Mouse (Mus musculus): Measurements from ENCODE around the gene Idh3a. TPM values are rescaled to one million over a fixed set of nuclear protein-coding genes. Genes with fewer than 3 reads are reported as not detected.
"Not testable (repeated sequence)": the region's sequence is repeated elsewhere in the genome, so short reads cannot be mapped to it uniquely, and the experiment has no call there.

Gene Idh3a
- total and polyA plus RNA-seq, 2 experiments from 2014 or later: 94.2 to 208 TPM

GRCm38 (mm10) chr9:54585839-54586198, 315 bp upstream of the Idh3a start:
- Histone ChIP-seq H3K27ac (no peak overlapping the region), H3K4me1 (ENCODE audit: insufficient read depth, low read length) (no peaks in the 10 kb centered on the region; the same call in 1 of the 2 replicates), H3K4me2 (ENCODE audit: low read depth, low read length) (peak overlapping the region; percentile 83), H3K27me3 (ENCODE audit: insufficient read depth, low read length) (no peaks in the 10 kb centered on the region), H3K36me3 (ENCODE audit: insufficient read depth, low read length) (no peaks in the 10 kb centered on the region), H3K9me3 (ENCODE audit: low read length) (no peaks in the 10 kb centered on the region), H3K9ac (replicated peaks; ENCODE audit: low read length) (no peak overlapping the region), H3K4me3 (ENCODE audit: low read length) (peak overlapping the region; percentile 86)
- ATAC-seq: peak; percentile 22
- 32% methylated on average over 5 of the region's 5 CpGs for WGBS
- no peak for DNase-seq (ENCODE audit: low spot score)
- TF ChIP-seq CTCF (IDR thresholded peaks at IDR 0.05; ENCODE audit: low read depth): no peak

DNA sequence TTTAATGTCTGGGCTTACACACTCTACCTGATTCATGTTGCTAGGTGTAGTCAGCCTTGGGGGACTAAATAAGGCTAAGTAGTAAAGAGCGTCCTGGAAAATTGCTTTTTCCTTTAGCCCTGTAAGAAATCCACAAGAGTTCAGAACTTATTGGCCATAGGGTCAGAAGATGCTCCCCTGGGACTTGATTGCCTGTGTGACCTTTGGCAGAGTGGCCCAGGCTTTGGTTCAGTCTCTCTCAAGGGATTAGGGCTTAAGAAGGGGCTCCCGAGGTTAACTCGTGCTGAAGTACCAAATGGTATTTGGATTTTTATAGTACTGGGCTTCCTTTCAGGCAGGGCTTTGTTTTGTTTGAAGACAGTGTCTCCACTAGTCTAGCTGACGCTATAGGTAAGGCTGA, 1.7 kb downstream of the Idh3a start:
- DNase-seq (ENCODE audit: low spot score): no peak
- H3K36me3 ChIP-seq (ENCODE audit: insufficient read depth, low read length): peaks cover 4% of the 10 kb centered on the region; the same call in 1 of the 2 replicates
- no peak overlapping the region for H3K27ac ChIP-seq
- peak overlapping the region; percentile 83 for H3K4me2 ChIP-seq (ENCODE audit: low read depth, low read length)
- no peak for ATAC-seq
- H3K9me3 ChIP-seq (ENCODE audit: low read length): no peaks in the 10 kb centered on the region
- H3K27me3 ChIP-seq (ENCODE audit: insufficient read depth, low read length): no peaks in the 10 kb centered on the region
- no peak for TF ChIP-seq CTCF (IDR thresholded peaks at IDR 0.05; ENCODE audit: low read depth)
- peak overlapping the region; percentile 79; the same call in 1 of the 2 replicates for H3K9ac ChIP-seq (replicated peaks; ENCODE audit: low read length)
- H3K4me1 ChIP-seq (ENCODE audit: insufficient read depth, low read length): no peaks in the 10 kb centered on the region; the same call in 1 of the 2 replicates
- 72% methylated on average over 4 of the region's 4 CpGs for WGBS
- 0 out of 2 replicates have a peak overlapping the region, but pooled peaks have one; percentile 86 for H3K4me3 ChIP-seq (ENCODE audit: low read length)

GRCm38 (mm10) chr9:54593652-54594051, 7.5 kb downstream of the Idh3a start:
- DNase-seq (ENCODE audit: low spot score); H3K9ac ChIP-seq (replicated peaks; ENCODE audit: low read length); H3K4me1 ChIP-seq (ENCODE audit: insufficient read depth, low read length); H3K4me3 ChIP-seq (ENCODE audit: low read length); H3K27me3 ChIP-seq (ENCODE audit: insufficient read depth, low read length); H3K4me2 ChIP-seq (ENCODE audit: low read depth, low read length); ATAC-seq; H3K9me3 ChIP-seq (ENCODE audit: low read length); H3K27ac ChIP-seq: not testable (repeated sequence)
- 75% methylated on average over 4 of the region's 4 CpGs for WGBS
- H3K36me3 ChIP-seq (ENCODE audit: insufficient read depth, low read length): peaks cover 51% of the 10 kb centered on the region

GRCm38 (mm10) chr9:54596752-54597465, 10.8 kb downstream of the Idh3a start:
- Histone ChIP-seq H3K27me3 (ENCODE audit: insufficient read depth, low read length) (no peaks in the 10 kb centered on the region), H3K4me1 (ENCODE audit: insufficient read depth, low read length) (no peaks in the 10 kb centered on the region), H3K4me2 (ENCODE audit: low read depth, low read length) (no peak overlapping the region), H3K9me3 (ENCODE audit: low read length) (no peaks in the 10 kb centered on the region), H3K27ac (no peak overlapping the region), H3K4me3 (ENCODE audit: low read length) (no peak overlapping the region), H3K36me3 (ENCODE audit: insufficient read depth, low read length) (peaks cover 78% of the 10 kb centered on the region), H3K9ac (replicated peaks; ENCODE audit: low read length) (no peak overlapping the region)
- ATAC-seq (no peak), DNase-seq (ENCODE audit: low spot score) (no peak)
- WGBS: 95% methylated on average over 15 of the region's 15 CpGs
- TF ChIP-seq CTCF (IDR thresholded peaks at IDR 0.05; ENCODE audit: low read depth): no peak

- no peak for DNase-seq (ENCODE audit: low spot score)
- H3K9me3 ChIP-seq (ENCODE audit: low read length): no peaks in the 10 kb centered on the region
- H3K27ac ChIP-seq: no peak overlapping the region
- peaks cover 58% of the 10 kb centered on the region for H3K36me3 ChIP-seq (ENCODE audit: insufficient read depth, low read length)
- no peak for ATAC-seq
- no peak overlapping the region for H3K4me2 ChIP-seq (ENCODE audit: low read depth, low read length)
- 69% methylated on average over 2 of the region's 2 CpGs for WGBS
- no peaks in the 10 kb centered on the region for H3K4me1 ChIP-seq (ENCODE audit: insufficient read depth, low read length)
- no peak overlapping the region for H3K4me3 ChIP-seq (ENCODE audit: low read length)
- no peak for TF ChIP-seq CTCF (IDR thresholded peaks at IDR 0.05; ENCODE audit: low read depth)
- H3K27me3 ChIP-seq (ENCODE audit: insufficient read depth, low read length): no peaks in the 10 kb centered on the region
- no peak overlapping the region for H3K9ac ChIP-seq (replicated peaks; ENCODE audit: low read length)
Measured at GRCm38 (mm10) chr9:54602386-54602785, 16.3 kb downstream of the Idh3a start.

- Histone ChIP-seq H3K4me3 (ENCODE audit: low read length) (no peak overlapping the region), H3K9ac (replicated peaks; ENCODE audit: low read length) (no peak overlapping the region), H3K9me3 (ENCODE audit: low read length) (no peaks in the 10 kb centered on the region), H3K4me1 (ENCODE audit: insufficient read depth, low read length) (no peaks in the 10 kb centered on the region), H3K4me2 (ENCODE audit: low read depth, low read length) (no peak overlapping the region), H3K36me3 (ENCODE audit: insufficient read depth, low read length) (peaks cover 53% of the 10 kb centered on the region), H3K27ac (no peak overlapping the region), H3K27me3 (ENCODE audit: insufficient read depth, low read length) (no peaks in the 10 kb centered on the region)
- DNase-seq (ENCODE audit: low spot score) (no peak), ATAC-seq (no peak)
- WGBS: 81% methylated on average over 7 of the region's 7 CpGs
- TF ChIP-seq CTCF (IDR thresholded peaks at IDR 0.05; ENCODE audit: low read depth): no peak
Measured at GRCm38 (mm10) chr9:54602916-54603315, 16.8 kb downstream of the Idh3a start.

DNA sequence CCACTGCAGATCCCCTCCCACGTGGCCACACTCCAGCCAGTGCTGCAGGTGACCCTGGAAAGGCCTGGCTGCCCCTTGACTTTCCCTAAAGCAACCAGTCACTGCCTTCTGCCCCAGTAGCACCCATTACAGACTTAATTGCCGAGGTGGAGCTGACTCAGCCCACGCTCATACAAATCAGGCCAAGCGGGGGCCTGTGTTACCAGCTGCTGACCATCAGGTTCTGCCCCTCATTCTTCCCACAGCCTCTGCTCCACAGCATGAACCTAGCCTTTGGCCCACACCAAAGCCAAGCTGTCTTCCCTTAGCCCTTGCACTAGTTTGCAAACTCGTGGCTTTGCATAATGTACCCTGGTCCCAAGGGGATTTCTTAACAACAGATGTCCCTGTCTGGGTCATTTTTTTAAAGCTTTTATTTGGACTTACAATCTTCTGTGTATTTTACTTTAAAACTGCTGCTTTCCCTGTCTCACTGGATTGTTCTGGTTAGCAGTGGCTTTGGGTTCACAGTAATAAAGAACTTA, 18.1 kb downstream of the Idh3a start:
- peaks cover 40% of the 10 kb centered on the region; the same call in 1 of the 2 replicates for H3K36me3 ChIP-seq (ENCODE audit: insufficient read depth, low read length)
- H3K9me3 ChIP-seq (ENCODE audit: low read length): no peaks in the 10 kb centered on the region
- WGBS: 62% methylated on average over 5 of the region's 5 CpGs
- H3K27ac ChIP-seq: no peak overlapping the region
- no peak for DNase-seq (ENCODE audit: low spot score)
- H3K27me3 ChIP-seq (ENCODE audit: insufficient read depth, low read length): no peaks in the 10 kb centered on the region
- H3K4me3 ChIP-seq (ENCODE audit: low read length): no peak overlapping the region
- H3K4me2 ChIP-seq (ENCODE audit: low read depth, low read length): no peak overlapping the region
- no peak for TF ChIP-seq CTCF (IDR thresholded peaks at IDR 0.05; ENCODE audit: low read depth)
- ATAC-seq: no peak
- H3K4me1 ChIP-seq (ENCODE audit: insufficient read depth, low read length): no peaks in the 10 kb centered on the region
- no peak overlapping the region for H3K9ac ChIP-seq (replicated peaks; ENCODE audit: low read length)
